Mouse (Mus musculus) spleen, adult 2 months (tissue): ENCODE results near the gene Cdk9. TPM values are rescaled to one million over a fixed set of nuclear protein-coding genes. Genes with fewer than 3 reads are reported as not detected.

ENCODE experiments used
- DNase-seq, 2 experiments: peaks; one replicate each; pipeline versions ENCODE4 v3.0.0 to v3.0.0-alpha.2; 2012 to 2021; ENCODE audit warnings: low spot score in 2 of 2, low read depth in 1 of 2
- H3K27ac ChIP-seq: fragments of 200-500 bp; 2 replicates; pipeline ENCODE4 v1.5.1; 2012; ENCODE audit warnings: low read length, inconsistent platforms; ENCODE audit not compliant: insufficient read depth
- H3K27me3 ChIP-seq: fragments of 200-500 bp; 2 replicates; pipeline ENCODE4 v1.6.1; 2012; ENCODE audit warnings: mild to moderate bottlenecking, moderate library complexity, low read length, inconsistent platforms; ENCODE audit not compliant: control insufficient read depth, insufficient read depth
- H3K36me3 ChIP-seq: fragments of 200-500 bp; 2 replicates; pipeline ENCODE4 v1.6.1; 2012; ENCODE audit warnings: mild to moderate bottlenecking, low read length, inconsistent platforms; ENCODE audit not compliant: control insufficient read depth, insufficient read depth
- H3K4me1 ChIP-seq: fragments of 200-500 bp; 2 replicates; pipeline ENCODE4 v1.6.1; 2011; ENCODE audit warnings: inconsistent platforms; ENCODE audit not compliant: control insufficient read depth, insufficient read depth, insufficient read length
- H3K4me3 ChIP-seq: fragments of 200-500 bp; 2 replicates; pipeline ENCODE4 v1.5.1; 2011; ENCODE audit warnings: mild to moderate bottlenecking, inconsistent platforms; ENCODE audit not compliant: insufficient read depth, insufficient read length; ENCODE audit errors: extremely low read depth
- CTCF ChIP-seq: fragments of 200-500 bp; IDR thresholded peaks from 2 replicates; pipeline ENCODE4 v1.5.1; 2011; ENCODE audit warnings: mild to moderate bottlenecking, inconsistent platforms; ENCODE audit not compliant: insufficient read depth, insufficient read length, insufficient replicate concordance; ENCODE audit errors: extremely low read depth
- POLR2A ChIP-seq: fragments of 200-500 bp; IDR thresholded peaks from 2 replicates; pipeline ENCODE4 v1.6.1; 2011; ENCODE audit warnings: low read depth, low read length, inconsistent platforms
- WGBS: fragments of 180-500 bp; shearing (Covaris S2); methylation state at CpG from one replicate; pipeline ENCODE4 v1.1.7; 2018; 5-methylcytosine and 5-hydroxymethylcytosine counted together
- polyA plus RNA-seq: library from polyadenylated mRNA; depleted of rRNA; stranded (reverse); fragments of >200 nt; gene quantifications from 2 replicates; pipeline ENCODE4 v1.2.3, GENCODE M21; 2012

Cdk9 gene
- polyA plus RNA-seq, 1 experiment = 125 TPM

DNA sequence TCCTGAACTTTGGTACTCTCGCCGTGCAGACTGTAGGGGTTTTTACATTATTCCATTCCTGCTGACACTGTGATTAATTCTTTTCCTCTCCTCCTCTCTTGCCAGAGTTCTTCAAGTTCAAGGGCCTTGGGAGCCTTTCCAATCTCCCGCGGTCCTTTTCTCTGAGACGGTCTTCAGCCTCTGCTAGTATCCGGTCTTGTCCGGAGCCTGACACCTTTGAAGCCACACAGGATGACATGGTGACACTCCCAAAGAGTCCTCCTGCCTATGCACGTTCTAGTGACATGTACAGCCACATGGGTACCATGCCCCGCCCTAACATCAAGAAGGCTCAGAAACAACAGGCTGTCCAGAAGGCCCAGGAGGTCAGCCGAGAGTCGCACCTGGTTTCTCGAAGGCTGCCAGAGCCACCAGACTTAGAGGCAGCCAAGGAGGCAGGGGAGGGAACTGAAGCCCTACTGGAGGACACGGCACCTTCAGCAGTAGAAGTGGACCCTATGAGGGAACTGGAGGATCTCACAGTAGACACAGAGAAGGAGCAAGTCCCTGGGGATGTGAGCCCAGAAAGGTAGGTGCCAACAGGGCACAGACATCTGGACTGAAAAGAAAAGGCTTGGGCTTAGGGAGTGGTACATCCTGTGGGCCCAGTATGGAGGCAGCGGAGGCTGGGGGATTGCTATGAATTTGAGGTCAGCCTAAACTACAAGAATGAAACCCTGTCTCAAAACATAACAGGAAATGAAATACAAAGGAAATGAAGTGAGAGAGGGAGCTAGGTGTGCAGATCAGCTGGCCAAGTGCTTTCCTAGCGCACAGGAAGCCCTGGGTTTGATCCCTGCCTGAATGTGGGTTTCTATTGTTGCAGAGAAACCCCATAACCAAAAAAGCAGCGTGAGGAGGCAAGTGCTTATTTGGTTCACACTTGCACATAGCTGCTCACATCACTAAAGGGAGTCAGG, 12.2 kb upstream of the Cdk9 start:
- peak in 1 of 2 experiments; percentile 32 for DNase-seq
- H3K27ac ChIP-seq = peak overlapping the region; percentile 88
- H3K4me1 ChIP-seq = peaks cover 27% of the 10 kb centered on the region; the same call in 1 of the 2 replicates
- no peak overlapping the region for H3K4me3 ChIP-seq
- H3K36me3 ChIP-seq = peaks cover 16% of the 10 kb centered on the region
- TF ChIP-seq POLR2A (no peak), CTCF (no peak)
- no peaks in the 10 kb centered on the region for H3K27me3 ChIP-seq
- WGBS = 70% methylated on average over 16 of the region's 16 CpGs

DNA sequence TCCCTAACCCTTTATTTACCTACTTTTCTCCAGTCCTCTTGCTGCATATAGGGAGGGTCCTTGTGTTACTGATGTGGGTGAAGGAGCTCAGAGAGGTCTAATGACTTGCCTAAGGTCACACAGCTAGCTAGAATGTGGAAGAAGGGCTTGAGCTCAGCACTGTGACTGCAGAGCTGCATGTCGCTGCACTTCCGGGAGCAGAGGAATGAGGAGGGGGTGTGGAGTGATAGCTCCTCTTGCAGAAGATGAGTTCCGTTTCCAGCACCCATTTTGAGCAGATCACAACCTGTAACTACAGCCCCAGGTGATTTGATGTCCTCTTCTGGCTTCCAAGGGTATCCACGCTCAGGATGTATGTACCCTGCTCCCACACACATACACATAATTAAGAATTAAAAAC, 11.3 kb upstream of the Cdk9 start:
- no peak for DNase-seq
- no peak overlapping the region for H3K4me3 ChIP-seq
- H3K27ac ChIP-seq = peak overlapping the region; percentile 1; the same call in 1 of the 2 replicates
- WGBS = 80% methylated on average over 4 of the region's 4 CpGs
- H3K4me1 ChIP-seq = peaks cover 37% of the 10 kb centered on the region; the same call in 1 of the 2 replicates
- peaks cover 16% of the 10 kb centered on the region for H3K36me3 ChIP-seq
- H3K27me3 ChIP-seq = no peaks in the 10 kb centered on the region
- TF ChIP-seq POLR2A = no peak
- no peak for TF ChIP-seq CTCF

- Histone ChIP-seq H3K36me3 (peaks cover 12% of the 10 kb centered on the region), H3K4me3 (peak overlapping the region; percentile 75), H3K4me1 (peaks cover 32% of the 10 kb centered on the region; the same call in 1 of the 2 replicates), H3K27me3 (no peaks in the 10 kb centered on the region), H3K27ac (peak overlapping the region; percentile 93)
- 14% methylated on average over 3 of the region's 3 CpGs for WGBS
- TF ChIP-seq POLR2A (no peak), CTCF (no peak)
- DNase-seq = no peak
Observed at GRCm38 (mm10) chr2:32722581-32722980, 9.7 kb upstream of the Cdk9 start.

- H3K27ac ChIP-seq = peak overlapping the region; percentile 93
- no peak for DNase-seq
- WGBS = 8% methylated on average over 6 of the region's 6 CpGs
- peaks cover 12% of the 10 kb centered on the region for H3K36me3 ChIP-seq
- no peaks in the 10 kb centered on the region for H3K27me3 ChIP-seq
- peaks cover 31% of the 10 kb centered on the region; the same call in 1 of the 2 replicates for H3K4me1 ChIP-seq
- H3K4me3 ChIP-seq = peak overlapping the region; percentile 75
- TF ChIP-seq CTCF = no peak
- no peak for TF ChIP-seq POLR2A
Observed at GRCm38 (mm10) chr2:32722046-32722445, 9.2 kb upstream of the Cdk9 start.

DNA sequence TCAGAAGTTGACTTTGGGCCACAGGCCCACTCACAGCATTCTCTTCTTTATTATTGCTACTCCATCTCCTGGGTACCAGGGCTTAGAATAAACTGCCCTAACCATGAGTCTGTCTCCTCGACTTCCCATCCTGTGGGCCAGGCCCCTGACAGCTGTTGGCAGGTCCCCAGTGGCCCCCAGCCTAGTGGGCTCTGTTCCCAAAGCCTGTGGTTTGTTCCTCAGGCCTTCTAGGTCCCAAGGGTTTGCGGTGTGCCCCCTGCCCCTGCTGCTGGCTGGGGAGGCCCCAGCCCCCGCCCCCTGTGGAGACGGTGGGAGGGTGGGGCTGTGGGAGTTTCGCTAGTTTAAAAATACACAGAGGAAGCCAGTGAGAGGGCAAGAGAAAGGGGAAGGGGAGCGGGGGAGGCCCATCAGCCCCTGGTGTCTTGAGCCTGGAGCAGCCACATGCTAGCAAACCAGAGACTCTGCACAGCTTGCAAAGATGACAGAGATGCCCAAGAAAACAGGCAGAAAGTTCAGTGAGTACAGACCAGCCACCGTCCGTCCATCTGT, 7.9 kb upstream of the Cdk9 start, which contains the start of gene Sh2d3c:
Gene Sh2d3c (plus strand): TSS at position 375 of the 549 bp plus-strand sequence.
- peak within 1 kb of the TSS; percentile 75 for H3K4me3 ChIP-seq
- peak within 1 kb of the TSS; percentile 93 for H3K27ac ChIP-seq
- no peaks in the 10 kb centered on the region for H3K27me3 ChIP-seq
- peaks cover 29% of the 10 kb centered on the region; the same call in 1 of the 2 replicates for H3K4me1 ChIP-seq
- peaks cover 6% of the 10 kb centered on the region for H3K36me3 ChIP-seq
- WGBS = 3% methylated on average over 8 of the region's 8 CpGs
- peak in 1 of 2 experiments; percentile 70 for DNase-seq
- peak; percentile 32; the same call in 1 of the 2 replicates for TF ChIP-seq POLR2A
- TF ChIP-seq CTCF = no peak

- Histone ChIP-seq H3K4me1 (peaks cover 33% of the 10 kb centered on the region; the same call in 1 of the 2 replicates), H3K27ac (peak overlapping the region; percentile 93), H3K27me3 (no peaks in the 10 kb centered on the region), H3K36me3 (peaks cover 3% of the 10 kb centered on the region), H3K4me3 (peak overlapping the region; percentile 5; the same call in 1 of the 2 replicates)
- TF ChIP-seq POLR2A (no peak), CTCF (no peak)
- WGBS = 52% methylated on average over 3 of the region's 3 CpGs
- DNase-seq = no peak
Observed at GRCm38 (mm10) chr2:32720053-32720452, 7.2 kb upstream of the Cdk9 start.
